Mouse (Mus musculus) testis, adult 2 months (tissue): ENCODE results near the gene Armc9.

Experiments used
- CTCF ChIP-seq: fragments of 200-500 bp; IDR thresholded peaks from 2 replicates; pipeline ENCODE4 v1.5.1; 2012; ENCODE audit warnings: low read depth, mild to moderate bottlenecking, inconsistent platforms, low read length, moderate library complexity; ENCODE audit not compliant: control insufficient read depth, insufficient read depth, insufficient replicate concordance
- POLR2A ChIP-seq: fragments of 200-500 bp; IDR thresholded peaks from 2 replicates; pipeline ENCODE4 v1.6.1; 2012; ENCODE audit warnings: low read depth, mild to moderate bottlenecking, inconsistent platforms, low read length, moderate library complexity; ENCODE audit not compliant: control insufficient read depth

DNA sequence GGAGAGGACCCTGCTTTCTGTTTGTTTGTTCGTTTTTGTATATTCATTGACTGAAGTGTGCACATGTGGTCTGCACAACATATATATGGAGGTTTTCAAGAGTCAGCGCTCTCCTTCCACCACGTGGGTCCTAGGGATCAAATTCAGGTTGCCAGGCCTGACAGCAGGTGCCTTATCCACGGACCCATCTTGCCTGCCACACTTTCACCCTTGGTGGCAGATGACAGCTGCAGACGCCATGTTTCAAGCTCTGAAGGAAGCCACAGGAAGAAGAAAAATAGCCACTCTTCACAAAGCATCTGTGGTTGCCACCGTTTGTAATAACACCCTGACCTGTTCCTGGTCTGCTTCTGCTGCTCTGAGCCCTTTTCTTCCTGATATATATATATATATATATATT, 130.7 kb downstream of the Armc9 start:
- no peak for TF ChIP-seq CTCF
- TF ChIP-seq POLR2A, result no peak
